Mouse (Mus musculus) heart, embryonic 16.5 days (tissue): ENCODE data around the gene Plxnc1. TPM values are rescaled to one million over a fixed set of nuclear protein-coding genes. Genes with fewer than 3 reads are reported as not detected.

Source experiments
- ATAC-seq: fragments of 200-750 bp; cut with Nextera tagmentation; replicated peaks from 2 replicates; pipeline ENCODE4 v1.8.0; 2017; ENCODE audit warnings: moderate number of reproducible peaks; ENCODE audit not compliant: insufficient read depth, low FRiP score; ENCODE audit errors: extremely low read depth
- H3K27ac ChIP-seq: fragments of 300-500 bp; sonication (generic); 2 replicates; pipeline ENCODE4 v1.5.1; 2014; ENCODE audit warnings: mild to moderate bottlenecking, low read length, control low read depth, moderate library complexity
- H3K27me3 ChIP-seq: fragments of 300-500 bp; sonication (generic); 2 replicates; pipeline ENCODE4 v1.6.1; 2014; ENCODE audit warnings: low read length, mixed read lengths; ENCODE audit not compliant: control insufficient read depth, insufficient read depth
- H3K36me3 ChIP-seq: fragments of 300-500 bp; sonication (generic); 2 replicates; pipeline ENCODE4 v1.6.1; 2014; ENCODE audit not compliant: control insufficient read depth, insufficient read depth
- H3K4me1 ChIP-seq: fragments of 300-500 bp; sonication (generic); 2 replicates; pipeline ENCODE4 v1.6.1; 2014; ENCODE audit warnings: low read length, mixed read lengths; ENCODE audit not compliant: control insufficient read depth, insufficient read depth
- H3K4me2 ChIP-seq: fragments of 300-500 bp; sonication (generic); 2 replicates; pipeline ENCODE4 v1.6.1; 2014; ENCODE audit warnings: low read depth, mild to moderate bottlenecking, control low read depth, low read length
- H3K4me3 ChIP-seq: fragments of 300-500 bp; sonication (generic); 2 replicates; pipeline ENCODE4 v1.5.1; 2014; ENCODE audit warnings: mild to moderate bottlenecking, control low read depth, low read length
- H3K9ac ChIP-seq: fragments of 300-500 bp; sonication (generic); 2 replicates; pipeline ENCODE4 v1.6.1; 2014; ENCODE audit warnings: low read length, control low read depth
- H3K9me3 ChIP-seq: fragments of 300-500 bp; sonication (generic); replicated peaks from 2 replicates; pipeline ENCODE4 v1.6.1; 2016; ENCODE audit warnings: low read length; ENCODE audit not compliant: control insufficient read depth
- WGBS: fragments of 180-500 bp; shearing (Covaris S2); extraction: QIAGEN DNeasy Blood & Tissue Kit; methylation state at CpG from one replicate; pipeline ENCODE4 v1.1.7; 2014; 5-methylcytosine and 5-hydroxymethylcytosine counted together
- polyA plus RNA-seq: library from polyadenylated mRNA; unstranded; fragments of >200 nt; fragmentation: Nextera tagmentation; extraction: Ambion mirVana; gene quantifications from 2 replicates; pipeline ENCODE4 v1.2.1, GENCODE M21; 2015

Plxnc1 gene
- 2.0 TPM in 2 replicates for polyA plus RNA-seq

GRCm38 (mm10) chr10:94944691-94945205 lies at the start of gene Plxnc1:
Gene Plxnc1, minus strand, starts transcription at chr10:94944835.
- WGBS: under 1% methylated on average over 38 of the region's 57 CpGs
- Histone ChIP-seq H3K27ac (peak within 1 kb of the TSS; percentile 46), H3K9me3 (no peaks in the 10 kb centered on the region), H3K9ac (peak within 1 kb of the TSS; percentile 83), H3K36me3 (no peaks in the 10 kb centered on the region), H3K4me3 (peak within 1 kb of the TSS; percentile 89), H3K27me3 (peaks cover 40% of the 10 kb centered on the region), H3K4me2 (peak within 1 kb of the TSS; percentile 100), H3K4me1 (peaks cover 16% of the 10 kb centered on the region)
- peak; percentile 55 for ATAC-seq

GRCm38 (mm10) chr10:94992127-94992526 lies 47.5 kb upstream of the Plxnc1 start:
- ATAC-seq: peak; percentile 59
- H3K4me2 ChIP-seq: peak overlapping the region; percentile 71
- H3K36me3 ChIP-seq: no peaks in the 10 kb centered on the region
- H3K27ac ChIP-seq: no peak overlapping the region; the same call in 1 of the 2 replicates
- WGBS: 5% methylated on average over 9 of the region's 9 CpGs
- no peaks in the 10 kb centered on the region for H3K27me3 ChIP-seq
- H3K4me3 ChIP-seq: no peak overlapping the region; the same call in 1 of the 2 replicates
- H3K9me3 ChIP-seq: no peaks in the 10 kb centered on the region
- peak overlapping the region; percentile 62; the same call in 1 of the 2 replicates for H3K9ac ChIP-seq
- H3K4me1 ChIP-seq: peaks cover 15% of the 10 kb centered on the region

GRCm38 (mm10) chr10:94991564-94992097 lies 47.0 kb upstream of the Plxnc1 start:
- peak; percentile 53 for ATAC-seq

GRCm38 (mm10) chr10:94990768-94991563 lies 46.3 kb upstream of the Plxnc1 start:
- Histone ChIP-seq H3K27ac (peak overlapping the region; percentile 90), H3K9me3 (no peaks in the 10 kb centered on the region), H3K36me3 (no peaks in the 10 kb centered on the region), H3K4me3 (peak overlapping the region; percentile 42), H3K4me2 (peak overlapping the region; percentile 71), H3K4me1 (peaks cover 15% of the 10 kb centered on the region), H3K27me3 (no peaks in the 10 kb centered on the region), H3K9ac (peak overlapping the region; percentile 62; the same call in 1 of the 2 replicates)
- ATAC-seq: peak; percentile 81
- WGBS: 8% methylated on average over 17 of the region's 17 CpGs

More at GRCm38 (mm10) chr10:94991564-94992097, 47.0 kb upstream of the Plxnc1 start:
- H3K9me3 ChIP-seq: no peaks in the 10 kb centered on the region
- H3K4me2 ChIP-seq: peak overlapping the region; percentile 71
- peak overlapping the region; percentile 42 for H3K4me3 ChIP-seq
- H3K36me3 ChIP-seq: no peaks in the 10 kb centered on the region
- H3K27me3 ChIP-seq: no peaks in the 10 kb centered on the region
- peak overlapping the region; percentile 90 for H3K27ac ChIP-seq
- peaks cover 15% of the 10 kb centered on the region for H3K4me1 ChIP-seq
- peak overlapping the region; percentile 62; the same call in 1 of the 2 replicates for H3K9ac ChIP-seq
- WGBS: 10% methylated on average over 17 of the region's 17 CpGs

GRCm38 (mm10) chr10:94989321-94989720 lies 44.7 kb upstream of the Plxnc1 start:
- H3K27ac ChIP-seq: no peak overlapping the region
- no peak for ATAC-seq
- H3K4me3 ChIP-seq: no peak overlapping the region
- no peak overlapping the region for H3K4me2 ChIP-seq
- H3K36me3 ChIP-seq: no peaks in the 10 kb centered on the region
- H3K27me3 ChIP-seq: no peaks in the 10 kb centered on the region
- no peak overlapping the region for H3K9ac ChIP-seq
- H3K4me1 ChIP-seq: peaks cover 15% of the 10 kb centered on the region
- WGBS: 76% methylated on average over 5 of the region's 5 CpGs
- no peaks in the 10 kb centered on the region for H3K9me3 ChIP-seq

- no peak overlapping the region for H3K9ac ChIP-seq
- ATAC-seq: no peak
- H3K9me3 ChIP-seq: no peaks in the 10 kb centered on the region
- H3K27ac ChIP-seq: no peak overlapping the region
- no peaks in the 10 kb centered on the region for H3K36me3 ChIP-seq
- H3K4me1 ChIP-seq: peaks cover 6% of the 10 kb centered on the region
- H3K27me3 ChIP-seq: no peaks in the 10 kb centered on the region
- H3K4me3 ChIP-seq: no peak overlapping the region
- WGBS: 61% methylated on average over 1 of the region's 1 CpGs
- H3K4me2 ChIP-seq: no peak overlapping the region
These were observed 40.5 kb upstream of the Plxnc1 start for GRCm38 (mm10) chr10:94985103-94985502.

GRCm38 (mm10) chr10:94982528-94982927 lies 37.9 kb upstream of the Plxnc1 start:
- Histone ChIP-seq H3K9ac (no peak overlapping the region), H3K27me3 (no peaks in the 10 kb centered on the region), H3K36me3 (no peaks in the 10 kb centered on the region), H3K4me1 (peaks cover 5% of the 10 kb centered on the region; the same call in 1 of the 2 replicates), H3K9me3 (no peaks in the 10 kb centered on the region), H3K4me2 (no peak overlapping the region), H3K27ac (no peak overlapping the region), H3K4me3 (no peak overlapping the region)
- WGBS: 78% methylated on average over 8 of the region's 8 CpGs
- ATAC-seq: no peak

- 43% methylated on average over 12 of the region's 12 CpGs for WGBS
- Histone ChIP-seq H3K4me2 (no peak overlapping the region), H3K36me3 (no peaks in the 10 kb centered on the region), H3K27ac (no peak overlapping the region), H3K9ac (no peak overlapping the region), H3K9me3 (no peaks in the 10 kb centered on the region), H3K4me3 (no peak overlapping the region), H3K27me3 (no peaks in the 10 kb centered on the region), H3K4me1 (peaks cover 5% of the 10 kb centered on the region; the same call in 1 of the 2 replicates)
- no peak for ATAC-seq
These were observed 37.0 kb upstream of the Plxnc1 start for GRCm38 (mm10) chr10:94981466-94982138.
